Mouse (Mus musculus) frontal cortex, adult (tissue): ENCODE measurements around the gene Pinlyp.
"Not testable (repeated sequence)": the region's sequence is repeated elsewhere in the genome, so short reads cannot be mapped to it uniquely, and the experiment has no call there.

ENCODE experiments used
- ATAC-seq: cut with Nextera tagmentation; 2 replicates; pipeline ENCODE4 v1.9.2; 2017; ENCODE audit warnings: mild to moderate bottlenecking, moderate library complexity, mixed read lengths; ENCODE audit not compliant: low TSS enrichment

The Pinlyp gene

DNA sequence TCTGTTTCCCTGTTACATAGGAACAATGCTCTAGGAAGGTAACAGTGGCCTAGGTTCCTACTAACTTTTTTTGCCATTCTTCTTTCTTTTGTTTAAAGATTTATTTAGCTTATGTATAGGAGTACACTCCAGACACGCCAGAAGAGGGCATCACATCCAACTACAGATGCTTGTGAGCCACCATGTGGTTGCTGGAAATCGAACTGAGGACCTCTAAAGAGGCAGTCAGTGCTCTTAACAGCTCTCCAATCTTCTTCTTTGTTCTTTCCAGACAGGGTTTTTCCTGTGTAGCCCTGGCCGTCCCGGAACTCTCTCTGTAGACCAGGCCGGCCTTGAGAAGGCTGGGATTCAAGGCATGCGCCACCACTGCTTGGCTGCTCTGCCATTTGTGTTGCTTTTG is 20.9 kb downstream of the Pinlyp start:
- ATAC-seq = no peak

DNA sequence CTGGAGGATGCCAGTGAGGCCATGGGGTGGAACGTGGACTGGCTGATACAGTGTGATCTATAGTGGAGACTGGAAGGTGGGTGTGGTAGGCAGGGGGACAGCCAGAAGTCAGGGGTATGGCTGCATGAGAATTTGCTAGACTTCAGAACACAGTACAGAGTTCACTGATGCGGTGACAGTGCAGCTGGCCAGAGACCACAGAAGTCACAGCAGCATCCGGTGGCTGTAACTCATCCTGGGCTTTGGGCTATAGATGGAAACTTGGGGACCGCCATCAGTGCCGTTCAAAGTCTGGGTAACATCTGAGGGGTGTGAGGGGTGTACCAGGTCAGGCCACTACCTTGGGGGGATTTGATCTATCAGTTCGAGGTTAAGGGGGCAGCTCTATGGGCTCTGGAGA is 22.2 kb downstream of the Pinlyp start:
- ATAC-seq = no peak

DNA sequence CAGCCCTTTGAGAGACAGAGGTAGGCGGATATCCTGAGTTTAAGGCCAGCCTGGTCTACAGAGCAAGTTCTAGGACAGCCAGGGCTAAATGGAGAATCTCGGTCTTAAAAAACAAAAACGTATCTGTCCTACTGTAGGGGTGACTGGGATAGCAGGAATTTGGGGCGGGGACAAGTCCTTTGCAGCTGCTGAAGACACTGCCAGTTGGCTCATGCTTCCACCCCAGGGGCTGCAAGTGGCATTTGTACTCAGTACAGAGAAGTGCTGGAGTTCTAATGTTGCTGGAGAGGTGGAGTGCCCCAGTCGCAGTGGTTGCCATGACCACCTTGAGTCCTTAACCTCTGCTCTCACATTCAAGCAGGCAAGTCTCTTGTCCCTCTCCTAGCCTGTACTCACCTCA is 23.1 kb downstream of the Pinlyp start:
- ATAC-seq = no peak

DNA sequence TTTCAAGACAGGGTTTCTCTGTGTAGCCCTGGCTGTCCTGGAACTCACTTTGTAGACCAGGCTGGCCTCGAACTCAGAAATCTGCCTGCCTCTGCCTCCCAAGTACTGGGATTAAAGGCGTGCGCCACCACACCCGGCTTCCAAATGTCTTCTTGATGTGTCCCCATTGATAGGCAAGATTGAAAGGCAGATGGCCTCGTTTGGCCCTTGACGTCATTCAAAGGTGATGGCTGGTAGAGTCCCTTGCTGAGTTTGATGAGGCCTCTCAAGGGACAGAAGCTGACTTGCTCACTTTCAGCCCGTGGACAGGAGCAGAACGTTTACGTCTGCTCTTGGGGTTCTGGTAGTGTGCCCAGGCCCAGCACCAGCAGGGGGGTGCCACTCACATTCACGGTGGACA is 25.9 kb downstream of the Pinlyp start:
- not testable (repeated sequence) for ATAC-seq

DNA sequence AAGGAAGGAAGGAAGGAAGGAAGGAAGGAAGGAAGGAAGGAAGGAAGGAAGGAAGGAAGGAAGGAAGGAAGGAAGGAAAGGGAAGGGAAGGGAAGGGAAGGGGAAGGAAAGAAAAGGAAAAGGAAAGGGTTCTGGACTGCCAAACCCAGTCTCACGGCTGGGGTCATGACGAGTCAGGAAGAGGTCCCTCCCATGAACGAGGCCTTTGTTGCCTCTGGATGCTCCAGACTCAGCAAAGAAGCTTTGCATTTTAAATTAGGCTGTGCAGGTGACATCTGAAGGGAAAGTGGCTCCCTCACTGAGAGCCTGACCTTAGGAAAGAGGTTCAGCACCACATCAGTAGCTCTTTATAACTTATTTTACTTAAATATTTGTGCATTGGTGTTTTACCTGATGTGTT is 26.8 kb downstream of the Pinlyp start:
- no peak for ATAC-seq

DNA sequence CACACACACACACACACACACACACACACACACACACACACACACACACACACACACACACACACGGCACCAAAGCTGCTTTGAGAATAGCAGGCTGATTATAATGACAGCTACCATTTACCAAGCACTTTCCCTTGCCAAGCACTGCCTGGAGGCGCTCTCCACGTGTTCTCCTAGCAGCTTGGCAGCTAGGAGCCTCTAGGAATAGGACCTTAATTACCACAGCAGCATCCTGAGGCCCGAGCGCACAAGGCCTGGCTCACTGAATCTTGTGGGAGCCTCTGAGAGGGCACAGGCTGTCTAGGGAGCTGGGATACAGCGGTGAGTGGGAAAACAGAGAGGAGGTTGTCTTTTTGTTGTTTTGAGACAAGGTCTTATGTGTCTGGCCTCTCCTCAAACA is 28.3 kb downstream of the Pinlyp start:
- ATAC-seq = peak; percentile 97

DNA sequence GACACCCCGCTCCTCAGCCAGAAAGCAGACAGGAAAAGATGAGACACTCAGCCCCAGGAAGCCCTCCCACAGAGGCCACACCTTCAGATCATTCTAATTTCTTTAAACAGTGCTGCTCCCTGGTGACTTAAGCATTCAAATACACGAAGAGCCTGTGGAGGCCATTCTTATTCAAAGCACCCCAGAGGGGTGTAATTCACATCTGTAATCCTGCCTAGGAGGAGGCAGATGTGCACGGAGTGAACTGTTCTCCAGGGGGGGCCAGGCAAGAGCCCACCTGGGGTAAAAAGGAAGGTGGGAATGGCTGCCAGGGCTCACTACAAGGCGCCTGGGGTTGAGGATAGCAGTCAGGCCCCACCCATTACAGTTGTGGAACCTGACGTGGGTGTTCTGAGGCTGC is 28.8 kb downstream of the Pinlyp start:
- no peak for ATAC-seq

DNA sequence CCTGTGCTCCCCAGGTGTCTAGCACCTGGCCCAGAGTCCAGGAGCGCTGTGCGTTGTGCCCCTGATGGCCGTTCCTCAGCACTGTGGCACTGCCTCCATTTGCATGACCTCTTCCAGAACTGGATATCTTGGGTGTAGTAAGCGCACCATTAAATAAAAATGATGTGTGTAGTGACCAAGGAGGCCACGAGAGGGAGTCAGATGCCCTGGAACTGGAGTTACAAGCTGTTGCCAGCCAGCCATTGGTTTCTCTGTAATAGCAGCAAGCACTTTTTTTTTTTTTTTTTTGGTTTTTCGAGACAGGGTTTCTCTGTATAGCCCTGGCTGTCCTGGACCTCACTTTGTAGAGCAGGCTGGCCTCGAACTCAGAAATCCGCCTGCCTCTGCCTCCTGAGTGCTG is 29.6 kb downstream of the Pinlyp start:
- not testable (repeated sequence) for ATAC-seq

DNA sequence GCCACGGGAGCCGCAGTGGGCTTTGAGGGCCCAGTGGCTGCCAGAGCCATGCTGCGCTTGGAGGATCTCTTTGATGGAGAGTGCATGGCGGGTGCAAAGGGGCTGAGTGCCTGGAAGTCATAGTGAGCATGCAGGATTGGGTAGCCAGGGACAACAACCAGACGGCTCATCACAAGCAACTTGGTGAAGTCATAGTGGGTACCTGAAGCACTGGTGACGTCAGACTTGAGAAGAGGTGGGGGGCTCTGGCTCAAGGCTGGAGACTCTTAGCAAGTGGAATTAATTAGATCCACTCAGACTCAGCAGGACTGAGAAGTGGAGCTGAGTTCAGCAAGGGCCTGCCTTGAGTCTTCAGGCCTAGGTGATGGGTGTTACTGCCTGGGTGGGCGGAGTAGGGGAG is 33.6 kb downstream of the Pinlyp start, which contains the start of gene AC161166.1:
TSS of gene AC161166.1 (minus strand) at position 101 of the 400 bp plus-strand sequence.
- ATAC-seq = no peak

DNA sequence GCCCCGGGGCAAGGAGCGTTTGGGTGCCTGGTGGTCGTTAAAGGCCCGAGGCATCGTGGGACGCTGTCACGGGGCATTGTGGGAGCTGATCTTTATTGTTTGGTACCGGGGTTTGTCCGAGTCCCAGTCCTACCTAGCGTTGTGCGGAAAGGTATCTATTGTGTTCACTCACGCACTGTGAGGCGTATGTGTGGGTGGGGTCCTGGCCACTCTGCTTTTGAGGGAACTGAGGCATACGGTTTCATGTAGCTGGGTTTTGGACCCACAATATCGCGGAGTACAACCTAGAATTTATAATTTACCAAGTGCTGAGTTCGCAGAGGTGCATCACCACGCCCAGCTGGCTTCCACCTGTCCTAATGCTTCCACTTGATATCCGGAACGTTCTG is 38.2 kb downstream of the Pinlyp start:
- peak; percentile 2; the same call in 1 of the 2 replicates for ATAC-seq

DNA sequence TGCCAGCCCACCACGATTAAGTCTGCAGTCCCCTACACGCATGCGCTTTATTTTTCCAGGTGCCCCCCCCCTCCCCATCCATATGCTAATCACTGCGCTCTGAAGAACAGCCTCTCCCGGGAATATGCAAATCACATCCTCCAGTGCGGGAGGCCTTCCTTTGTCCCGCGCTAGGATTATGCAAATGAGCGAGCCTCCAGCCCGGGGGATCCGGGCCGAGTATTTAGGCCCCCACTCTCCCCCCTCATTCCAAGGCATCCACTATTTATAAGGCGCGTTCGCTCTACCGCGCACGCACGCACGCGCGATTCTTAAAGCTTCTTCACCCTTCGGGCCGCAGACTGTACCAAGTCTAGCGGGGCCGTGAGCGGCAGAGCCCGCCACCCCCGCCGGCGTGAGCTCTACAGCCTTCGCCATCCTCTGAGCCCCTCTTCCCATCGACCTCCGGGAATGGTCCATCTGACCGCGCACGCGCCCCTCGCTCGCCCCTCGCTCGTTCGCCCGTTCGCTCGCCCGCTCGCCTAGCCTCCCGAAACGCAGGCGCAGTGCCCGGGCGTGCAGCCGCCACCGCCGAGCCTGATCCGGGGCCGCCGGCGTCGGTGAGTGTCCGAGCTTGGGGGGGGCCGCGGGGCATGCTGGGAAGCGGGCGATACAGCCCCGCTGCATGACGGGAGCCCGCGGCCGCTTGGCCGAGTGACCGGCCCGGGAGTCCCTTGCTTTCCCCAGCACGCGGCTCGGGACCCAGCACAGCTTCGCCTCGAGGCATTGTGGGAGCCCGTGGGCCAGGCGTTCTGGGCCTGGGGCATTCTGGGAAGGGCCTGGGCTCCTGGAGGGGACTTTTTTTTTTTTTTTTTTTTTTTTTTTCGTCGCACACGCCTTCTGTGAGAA is 38.8 kb downstream of the Pinlyp start, which contains the start of gene Zfp428:
TSS of gene Zfp428 (plus strand) at position 169 of the 888 bp plus-strand sequence.
- peak; percentile 82 for ATAC-seq

DNA sequence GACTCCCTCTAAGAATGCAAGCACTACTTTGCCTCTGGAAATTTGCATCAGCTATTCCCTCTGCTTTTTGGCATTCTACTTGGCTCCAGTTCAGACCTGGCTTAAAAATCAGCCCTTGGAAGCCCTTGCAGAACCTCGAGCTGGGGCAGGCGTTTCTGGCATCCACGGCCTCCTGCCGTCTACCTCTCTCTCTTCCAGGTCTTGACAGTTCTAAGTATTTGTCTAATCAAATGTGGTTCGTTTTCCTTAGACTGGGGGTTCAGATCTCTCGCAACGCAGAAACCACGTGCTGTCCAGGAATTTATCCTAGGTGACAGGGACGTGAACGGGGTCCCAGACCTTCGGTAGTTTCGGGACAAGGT is 39.5 kb downstream of the Pinlyp start:
- peak; percentile 36 for ATAC-seq

DNA sequence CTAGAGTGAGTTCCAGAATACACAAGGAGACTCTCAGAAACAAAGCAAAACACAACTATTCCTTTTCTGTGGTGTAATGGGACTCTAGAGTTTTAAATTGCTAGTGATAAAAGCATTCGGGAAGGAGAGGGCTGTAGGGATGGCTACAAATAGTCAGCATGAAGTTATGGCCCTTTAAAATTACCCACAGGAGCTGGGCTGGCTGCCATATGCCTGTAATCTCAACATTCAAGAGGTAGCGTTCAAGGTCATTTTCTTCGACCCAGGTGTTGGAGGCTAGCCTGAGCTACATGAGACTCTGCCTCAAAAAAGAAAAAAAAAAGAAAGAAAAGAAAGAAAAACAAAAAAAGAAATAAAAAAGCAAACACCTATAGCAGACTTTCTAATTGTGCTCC is 39.9 kb downstream of the Pinlyp start:
- ATAC-seq = no peak

DNA sequence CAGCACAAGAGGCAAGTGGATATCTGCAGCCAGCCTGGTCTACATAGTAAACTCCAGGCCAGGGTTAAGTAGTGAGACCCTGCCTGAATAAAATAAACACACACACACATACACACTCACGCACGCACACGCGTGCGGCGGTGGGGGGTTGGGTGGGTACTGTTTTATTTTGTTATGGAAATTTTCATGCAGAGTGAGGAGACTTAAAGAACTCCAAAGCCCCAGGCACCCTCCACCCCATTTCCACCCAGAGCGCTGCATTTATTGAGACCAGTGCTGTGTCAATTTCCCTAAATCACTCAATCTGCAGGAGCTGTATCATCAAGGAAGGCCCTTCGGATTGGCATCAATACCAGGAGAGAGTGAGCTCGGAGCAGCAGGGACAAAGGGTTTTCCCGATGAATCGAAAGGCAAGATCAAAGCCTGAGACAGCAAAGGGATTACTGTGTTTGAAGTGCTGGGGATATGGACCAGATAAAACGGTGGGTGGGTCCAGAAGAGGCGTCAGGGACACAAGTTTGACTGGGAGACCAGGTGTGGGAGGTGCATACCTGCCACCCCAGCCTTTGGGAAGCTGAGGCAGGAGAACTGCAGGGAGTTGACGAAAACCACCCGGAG is 40.4 kb downstream of the Pinlyp start:
- no peak for ATAC-seq

DNA sequence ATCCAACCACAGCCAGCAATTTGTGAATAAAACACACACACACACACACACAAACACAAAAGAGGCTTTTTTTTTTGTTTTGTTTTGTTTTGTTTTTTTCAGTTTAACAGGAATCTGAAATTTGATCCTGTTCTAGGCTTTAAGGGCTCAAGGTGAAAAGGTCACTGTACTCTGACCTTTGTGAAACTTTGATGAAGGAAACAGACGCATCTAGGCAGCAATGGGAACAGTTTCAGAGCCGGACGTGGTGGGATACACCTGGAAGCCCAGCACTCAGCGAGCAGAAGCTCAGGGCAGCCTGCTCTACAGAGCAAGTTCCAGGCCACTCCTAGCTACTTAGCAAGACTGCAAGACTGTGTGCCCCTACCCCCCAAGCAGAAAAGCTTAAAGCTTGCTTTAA is 41.0 kb downstream of the Pinlyp start:
- no peak for ATAC-seq

DNA sequence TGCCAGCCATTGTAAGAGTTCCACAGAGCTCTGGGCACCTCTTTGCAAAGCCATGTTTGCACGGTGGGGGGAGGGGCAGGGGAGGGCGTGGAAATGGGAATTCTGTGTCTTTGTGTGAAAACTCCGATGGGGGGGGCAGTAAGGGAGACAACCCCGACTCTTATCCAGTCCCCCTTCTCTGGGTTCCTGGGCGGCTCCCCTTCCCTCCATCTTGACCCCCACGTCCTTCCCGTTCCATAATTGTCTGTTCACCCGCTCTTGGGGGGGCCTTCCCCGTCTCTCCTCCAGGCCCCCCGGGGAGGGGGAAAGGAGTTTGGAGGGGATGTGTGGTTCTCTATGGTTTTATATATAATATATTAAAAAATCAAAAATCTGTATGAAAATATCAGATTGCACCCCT is 41.9 kb downstream of the Pinlyp start:
- ATAC-seq = no peak

DNA sequence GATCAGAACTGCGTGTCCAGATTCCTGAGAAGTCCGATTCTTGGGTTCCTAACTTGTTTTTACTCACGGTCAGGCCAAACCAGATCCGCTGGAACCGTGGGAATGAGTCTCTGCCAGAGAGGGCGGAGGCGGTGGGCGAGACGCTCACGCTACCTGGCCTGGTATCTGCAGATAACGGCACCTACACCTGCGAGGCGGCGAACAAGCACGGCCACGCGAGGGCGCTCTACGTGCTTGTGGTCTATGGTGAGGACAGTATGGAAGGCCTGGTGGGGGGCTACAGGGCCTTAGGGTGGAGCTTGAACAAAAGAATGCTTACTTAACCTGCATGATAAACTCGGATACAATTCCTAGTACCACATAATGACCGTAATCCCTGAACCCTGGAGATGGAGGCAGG is 44.4 kb downstream of the Pinlyp start:
- ATAC-seq = no peak

DNA sequence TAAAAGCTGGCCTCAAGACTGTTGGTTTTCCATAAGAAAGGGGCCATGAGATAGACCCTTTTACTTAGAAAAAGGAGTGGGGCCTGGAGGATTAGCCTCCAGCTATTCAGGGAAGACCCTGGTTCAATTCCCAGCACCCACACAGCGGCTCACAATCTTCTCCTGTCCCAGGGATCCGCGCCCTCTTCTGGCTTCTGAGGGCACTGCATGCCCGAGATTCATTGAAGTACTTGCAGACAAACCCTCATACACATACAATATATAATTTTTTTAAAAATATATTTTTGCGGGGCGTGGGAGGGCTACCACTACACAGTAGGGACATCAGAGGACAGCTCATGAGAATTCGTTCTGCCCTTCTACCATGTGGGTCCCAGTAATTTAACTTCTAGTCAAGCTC is 45.0 kb downstream of the Pinlyp start:
- ATAC-seq = no peak

DNA sequence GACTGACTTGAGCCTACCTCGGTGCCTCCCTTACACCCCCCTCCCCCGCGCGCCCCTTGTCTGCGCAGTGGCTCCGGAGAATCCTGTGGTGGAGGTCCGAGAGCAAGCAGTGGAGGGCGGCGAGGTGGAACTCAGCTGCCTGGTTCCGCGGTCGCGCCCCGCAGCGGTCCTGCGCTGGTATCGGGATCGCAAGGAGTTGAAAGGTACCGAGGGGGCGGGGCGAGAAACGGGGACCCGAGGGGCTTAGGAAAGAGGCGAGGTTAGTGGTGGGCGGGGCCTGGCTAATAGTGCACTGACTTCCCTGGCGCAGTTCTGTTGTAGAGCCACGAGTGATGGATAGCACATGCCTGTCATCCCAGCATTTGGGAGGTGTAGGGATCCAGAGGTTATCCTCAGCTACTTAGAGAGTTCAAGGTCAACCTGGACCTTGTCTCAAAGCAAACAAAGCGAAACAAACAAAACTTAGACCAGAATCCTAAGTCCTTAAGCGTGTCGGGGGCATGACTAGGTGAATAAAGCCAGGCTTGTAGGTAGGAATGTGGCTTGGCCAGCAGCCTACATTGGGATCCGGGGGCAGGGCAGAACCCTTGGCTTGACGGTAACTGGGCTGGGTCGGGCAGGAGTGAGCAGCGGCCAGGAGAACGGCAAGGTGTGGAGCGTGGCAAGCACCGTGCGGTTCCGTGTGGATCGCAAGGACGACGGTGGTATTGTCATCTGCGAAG is 45.9 kb downstream of the Pinlyp start:
- no peak for ATAC-seq
